Mouse (Mus musculus) small intestine, adult 2 months (tissue): ENCODE measurements around the gene Slc9b2.

ENCODE experiments used
- CTCF ChIP-seq: fragments of 200-500 bp; IDR thresholded peaks from 2 replicates; pipeline ENCODE4 v1.5.1; 2012; ENCODE audit warnings: low read depth, mild to moderate bottlenecking, control low read depth, inconsistent platforms, low read length, moderate library complexity, mixed read lengths; ENCODE audit not compliant: insufficient replicate concordance, insufficient read length; ENCODE audit errors: extremely low read depth
- POLR2A ChIP-seq: fragments of 200-500 bp; IDR thresholded peaks from 2 replicates; pipeline ENCODE4 v1.6.1; 2012; ENCODE audit warnings: low read depth, mild to moderate bottlenecking, control low read depth, inconsistent platforms, low read length, moderate library complexity

DNA sequence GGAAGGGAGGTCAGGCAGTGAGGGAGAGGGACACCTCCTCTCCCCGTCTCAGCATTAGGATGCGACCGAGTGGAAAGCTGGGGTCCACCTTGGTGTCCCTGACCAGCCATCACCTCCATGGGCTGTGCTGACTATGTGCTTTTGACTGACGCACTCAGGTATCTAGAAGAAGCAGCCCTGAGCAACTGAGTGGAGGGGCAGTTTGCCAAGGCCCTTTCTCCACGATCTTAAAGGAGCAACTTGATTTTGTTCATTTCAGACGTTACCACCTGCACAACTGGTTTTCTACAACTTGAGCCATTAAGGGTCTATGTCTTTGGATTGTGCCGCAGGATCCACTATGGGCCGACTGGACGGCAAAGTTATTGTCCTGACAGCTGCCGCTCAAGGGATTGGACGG, 22.2 kb upstream of the Slc9b2 start:
- TF ChIP-seq CTCF (no peak), POLR2A (no peak)
